Mouse (Mus musculus) E14TG2a.4 (cell line): Measurements from ENCODE around the gene Cpne7.
A peak's percentile ranks its signal among the peaks of the same experiment; 100 is the strongest.

ENCODE experiments used
- H3K27me3 ChIP-seq: 2 replicates; pipeline ENCODE4 v1.6.1; 2014; ENCODE audit warnings: low read length, control low read depth; ENCODE audit not compliant: insufficient read depth
- H3K36me3 ChIP-seq: 2 replicates; pipeline ENCODE4 v1.6.1; 2014; ENCODE audit warnings: low read length, control low read depth; ENCODE audit not compliant: insufficient read depth
- H3K4me1 ChIP-seq: replicated peaks from 2 replicates; pipeline ENCODE4 v1.6.1; 2014; ENCODE audit warnings: low read depth, low read length, control low read depth
- H3K4me3 ChIP-seq: replicated peaks from 2 replicates; pipeline ENCODE4 v1.5.1; 2014; ENCODE audit warnings: mild to moderate bottlenecking, low read length
- H3K9me3 ChIP-seq: 2 replicates; pipeline ENCODE4 v1.6.1; 2014; ENCODE audit warnings: low read length, control low read depth
- CTCF ChIP-seq: conservative IDR thresholded peaks from 2 replicates; pipeline ENCODE4 v1.5.1; 2014; ENCODE audit warnings: low read length
- NANOG ChIP-seq: IDR thresholded peaks from 2 replicates; pipeline ENCODE4 v1.6.1; 2014; ENCODE audit warnings: borderline replicate concordance, low read length, mixed read lengths
- POU5F1 ChIP-seq: IDR thresholded peaks from 2 replicates; pipeline ENCODE4 v1.6.1; 2014; ENCODE audit warnings: low read length, borderline replicate concordance

Gene Cpne7

DNA sequence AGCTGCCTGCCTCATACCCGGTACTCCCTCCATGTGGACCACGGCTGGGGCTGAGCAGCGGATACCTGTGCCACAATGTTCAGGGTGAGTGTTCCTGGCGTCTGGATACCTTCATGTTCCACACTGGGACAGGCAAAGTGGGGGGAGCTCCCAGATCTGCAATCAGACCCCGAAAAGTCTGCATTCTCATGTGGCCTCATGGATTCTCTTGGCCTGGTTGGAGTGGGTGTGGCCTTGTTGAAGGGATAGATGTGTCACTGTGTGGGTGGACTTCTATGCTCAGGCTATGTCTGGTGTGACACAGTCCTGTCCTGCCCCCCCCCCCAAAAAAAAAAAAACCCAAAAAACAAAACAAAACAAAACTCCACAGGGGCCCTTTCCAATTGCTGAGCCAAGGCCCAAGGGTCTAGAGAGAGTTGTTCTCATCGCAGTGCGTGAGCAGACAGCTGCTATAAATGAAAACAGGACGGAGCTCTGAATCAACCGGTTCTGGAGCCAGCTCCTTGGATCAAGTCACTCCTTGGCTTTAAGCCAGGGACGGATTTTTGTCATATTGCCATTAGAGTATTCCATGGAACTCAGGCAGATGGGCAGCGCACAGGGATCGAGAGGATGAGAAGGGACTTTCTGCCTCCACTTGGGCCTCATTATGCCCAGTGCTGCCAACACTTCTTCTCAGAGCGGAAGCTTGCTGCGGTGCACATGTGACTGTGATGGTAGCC is 24.7 kb downstream of the Cpne7 start:
- H3K4me1 ChIP-seq: no peaks in the 10 kb centered on the region
- peaks cover 69% of the 10 kb centered on the region for H3K9me3 ChIP-seq
- H3K4me3 ChIP-seq: no peak overlapping the region
- H3K27me3 ChIP-seq: no peaks in the 10 kb centered on the region
- no peak for TF ChIP-seq POU5F1
- TF ChIP-seq NANOG: no peak
- no peak for TF ChIP-seq CTCF
- H3K36me3 ChIP-seq: no peaks in the 10 kb centered on the region

DNA sequence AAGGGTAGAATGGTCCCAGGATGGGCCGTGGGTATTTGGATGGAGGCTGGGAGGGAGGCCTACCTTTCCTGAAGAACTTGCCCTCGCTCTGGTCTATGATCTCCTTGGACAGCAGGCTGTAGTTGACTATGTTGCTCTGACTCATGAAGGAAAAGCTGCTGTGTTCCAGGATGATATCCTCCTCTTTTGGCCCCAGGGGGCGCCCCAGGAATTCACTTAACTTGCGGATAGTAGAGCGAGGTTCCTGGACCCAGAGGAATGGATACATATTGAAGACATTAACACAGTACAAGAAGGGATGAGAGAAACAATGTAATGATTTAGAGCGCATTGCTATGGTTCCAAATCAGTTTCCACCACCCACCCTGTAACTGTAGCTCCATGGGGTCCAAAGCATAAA is 28.1 kb downstream of the Cpne7 start:
- TF ChIP-seq POU5F1 (no peak), NANOG (no peak)
- no peaks in the 10 kb centered on the region for H3K27me3 ChIP-seq
- peaks cover 35% of the 10 kb centered on the region for H3K9me3 ChIP-seq
- H3K4me1 ChIP-seq: peaks cover 11% of the 10 kb centered on the region
- no peak overlapping the region for H3K4me3 ChIP-seq
- H3K36me3 ChIP-seq: no peaks in the 10 kb centered on the region

DNA sequence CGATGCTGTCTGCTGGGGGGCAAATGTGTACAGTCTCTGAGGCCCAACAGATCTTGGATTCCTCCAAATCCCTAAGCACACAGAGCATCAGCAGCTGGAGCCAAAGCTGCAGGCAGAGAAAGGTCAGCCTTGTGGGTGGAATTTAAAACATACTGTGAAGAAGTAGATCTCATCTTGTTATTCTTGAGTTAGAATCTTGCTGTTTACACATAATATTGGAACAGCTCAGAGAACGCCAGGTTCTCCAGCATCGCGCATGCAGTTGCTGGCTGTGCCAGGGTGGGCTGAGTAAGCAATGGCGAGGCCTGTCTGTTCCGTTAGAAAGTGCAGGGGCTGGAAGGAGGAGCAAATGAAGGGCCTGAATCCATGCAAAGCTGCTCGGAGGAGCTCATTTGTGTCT is 29.2 kb downstream of the Cpne7 start:
- H3K27me3 ChIP-seq: no peaks in the 10 kb centered on the region
- H3K4me3 ChIP-seq: no peak overlapping the region
- H3K4me1 ChIP-seq: peaks cover 11% of the 10 kb centered on the region
- TF ChIP-seq NANOG (no peak), CTCF (no peak), POU5F1 (no peak)
- H3K9me3 ChIP-seq: peaks cover 24% of the 10 kb centered on the region
- no peaks in the 10 kb centered on the region for H3K36me3 ChIP-seq

DNA sequence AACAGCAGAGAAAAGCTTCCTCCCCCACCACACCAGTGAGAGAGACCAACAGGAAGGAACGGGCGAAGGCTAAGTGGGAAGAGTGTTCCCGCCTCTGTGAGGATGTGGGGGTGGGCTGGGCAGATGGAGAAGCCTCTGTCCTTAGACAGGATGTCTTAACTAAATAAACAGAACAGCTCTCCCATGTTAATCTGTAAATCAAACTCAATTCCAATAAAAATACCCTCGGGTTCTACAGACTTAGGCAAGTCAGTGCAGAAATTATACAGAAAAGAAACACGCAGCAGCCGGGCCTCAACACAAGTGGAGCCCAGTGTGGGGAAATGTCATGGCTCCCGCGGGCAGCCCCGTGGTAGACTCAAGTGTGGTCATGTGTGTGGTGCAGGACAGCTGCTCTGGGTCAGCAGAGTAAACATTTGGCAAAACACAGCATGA is 33.6 kb downstream of the Cpne7 start:
- Histone ChIP-seq H3K4me3 (no peak overlapping the region), H3K4me1 (peaks cover 22% of the 10 kb centered on the region), H3K9me3 (no peaks in the 10 kb centered on the region), H3K27me3 (no peaks in the 10 kb centered on the region), H3K36me3 (no peaks in the 10 kb centered on the region; the same call in 1 of the 2 replicates)
- no peak for TF ChIP-seq NANOG
- TF ChIP-seq CTCF: no peak
- TF ChIP-seq POU5F1: no peak

DNA sequence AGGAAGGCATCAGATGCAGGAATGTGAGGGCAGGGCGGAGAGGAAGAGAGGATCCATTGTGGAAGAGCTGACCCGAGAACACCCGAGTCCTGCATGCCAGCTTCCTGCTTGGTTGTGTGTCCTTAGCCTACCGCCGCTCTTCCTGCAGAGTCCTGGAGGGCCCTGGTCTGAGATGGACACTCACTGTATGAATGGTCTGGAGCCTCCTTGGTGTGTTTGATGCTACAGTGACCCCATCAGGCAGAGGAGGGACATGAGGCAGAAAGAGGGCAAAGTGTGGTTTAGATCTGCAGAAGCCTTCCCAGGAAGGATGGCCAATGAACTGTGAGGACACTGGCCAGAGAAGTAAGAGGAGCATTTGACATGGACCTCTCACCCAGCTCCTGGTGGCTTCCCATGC is 38.0 kb downstream of the Cpne7 start:
- Histone ChIP-seq H3K4me3 (no peak overlapping the region), H3K9me3 (no peaks in the 10 kb centered on the region), H3K36me3 (no peaks in the 10 kb centered on the region; the same call in 1 of the 2 replicates), H3K27me3 (no peaks in the 10 kb centered on the region), H3K4me1 (peaks cover 40% of the 10 kb centered on the region)
- no peak for TF ChIP-seq POU5F1
- TF ChIP-seq CTCF: no peak
- no peak for TF ChIP-seq NANOG

DNA sequence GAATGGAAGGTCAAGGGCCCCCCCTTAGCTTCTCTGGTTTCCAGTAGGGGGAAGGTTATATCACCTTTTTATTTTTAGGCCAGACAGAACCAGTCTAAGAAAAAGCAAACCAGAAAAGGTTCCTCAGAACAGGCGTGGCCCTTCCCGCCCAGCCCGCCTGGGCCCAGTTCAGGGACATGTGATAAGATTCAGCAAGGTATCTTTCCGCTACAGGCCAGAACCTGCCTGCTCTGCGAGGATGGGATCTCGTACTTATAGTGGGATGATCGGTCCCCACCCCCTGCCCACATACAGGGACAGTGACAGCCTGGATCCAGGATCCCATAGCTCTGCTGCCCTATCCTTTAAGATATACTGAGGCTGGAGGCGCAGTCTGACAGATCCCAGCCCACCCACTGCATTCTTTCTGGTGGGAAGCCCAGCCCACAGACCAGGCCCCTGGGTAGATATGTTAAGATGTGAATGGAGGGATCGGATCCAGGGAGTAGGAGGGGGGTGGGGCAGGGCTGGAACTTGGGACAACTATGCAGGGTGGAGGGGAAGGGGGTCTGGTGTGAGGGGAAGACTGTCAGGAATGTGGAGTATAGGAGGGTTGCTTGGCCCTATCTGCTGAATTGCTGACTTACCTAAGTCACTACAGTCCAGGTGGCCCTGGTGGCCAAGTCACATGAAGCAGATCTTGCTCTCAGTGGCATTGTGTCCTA is 39.0 kb downstream of the Cpne7 start:
- Histone ChIP-seq H3K27me3 (no peaks in the 10 kb centered on the region), H3K9me3 (no peaks in the 10 kb centered on the region), H3K4me1 (peaks cover 40% of the 10 kb centered on the region), H3K4me3 (no peak overlapping the region), H3K36me3 (no peaks in the 10 kb centered on the region; the same call in 1 of the 2 replicates)
- TF ChIP-seq POU5F1: no peak
- no peak for TF ChIP-seq CTCF
- TF ChIP-seq NANOG: no peak

DNA sequence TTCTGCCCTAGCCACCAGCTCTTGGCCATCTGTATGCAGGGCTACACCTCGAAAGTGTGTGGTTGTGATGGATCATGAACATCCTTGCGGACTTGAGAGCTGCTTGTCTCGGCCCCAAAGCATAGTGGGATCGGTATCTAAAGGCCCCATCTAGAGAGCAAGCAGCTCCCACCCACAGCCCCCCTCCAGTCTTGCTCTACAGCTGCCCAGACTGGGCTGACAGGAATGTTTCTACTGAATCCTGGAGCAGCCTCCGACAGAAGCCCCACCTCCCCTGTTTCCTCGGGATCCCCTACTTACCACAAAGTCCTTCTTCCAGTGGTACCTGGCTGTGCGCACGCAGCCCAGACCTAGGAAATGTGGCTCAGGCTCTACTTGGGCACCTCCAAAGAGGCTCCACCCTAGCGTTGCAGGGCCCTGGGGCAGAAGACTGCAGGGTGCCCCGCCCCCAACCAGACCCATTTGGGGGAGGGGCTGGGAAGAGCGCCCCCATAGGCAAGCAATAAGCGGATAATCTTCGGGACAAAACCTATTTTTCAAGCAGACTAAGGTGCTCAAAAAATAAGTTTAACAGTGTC is 40.8 kb downstream of the Cpne7 start, which contains the start of gene Sult5a1:
Gene Sult5a1 (minus strand): TSS at position 428 of the 578 bp plus-strand sequence.
- Histone ChIP-seq H3K36me3 (no peaks in the 10 kb centered on the region; the same call in 1 of the 2 replicates), H3K4me3 (peak within 1 kb of the TSS; percentile 51; the same call in 1 of the 2 replicates)
- TF ChIP-seq POU5F1: no peak
- peak; percentile 23 for TF ChIP-seq CTCF
- no peak for TF ChIP-seq NANOG

DNA sequence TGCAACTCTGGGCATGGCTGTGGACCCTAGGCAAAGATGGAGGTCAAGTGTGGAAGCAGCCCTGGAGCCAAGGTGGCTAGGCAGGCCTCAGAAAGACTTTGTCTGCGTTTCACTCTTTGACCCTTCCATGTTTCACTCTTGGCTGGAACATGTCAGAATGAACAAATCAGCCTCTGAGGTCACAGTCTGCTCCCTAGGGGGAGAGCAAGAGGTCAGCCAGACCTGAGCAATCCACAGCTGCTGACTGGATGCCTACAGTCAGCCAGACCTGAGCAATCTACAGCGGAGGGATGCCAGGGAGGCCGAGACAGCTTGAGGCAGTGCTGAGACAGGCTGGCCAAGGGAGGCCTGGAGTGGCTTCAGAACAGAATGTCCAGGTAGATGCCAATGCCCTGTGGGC is 64.2 kb downstream of the Cpne7 start:
- no peaks in the 10 kb centered on the region for H3K36me3 ChIP-seq
- H3K9me3 ChIP-seq: peaks cover 45% of the 10 kb centered on the region
- H3K27me3 ChIP-seq: no peaks in the 10 kb centered on the region
- H3K4me1 ChIP-seq: peaks cover 11% of the 10 kb centered on the region
- H3K4me3 ChIP-seq: no peak overlapping the region
- TF ChIP-seq CTCF (no peak), NANOG (no peak)

More for the DNA sequence above, 40.8 kb downstream of the Cpne7 start, which contains the start of gene Sult5a1:
- no peaks in the 10 kb centered on the region for H3K27me3 ChIP-seq
- H3K4me1 ChIP-seq: peaks cover 40% of the 10 kb centered on the region
- H3K9me3 ChIP-seq: no peaks in the 10 kb centered on the region
